Mouse (Mus musculus) erythroid progenitor cell, adult 5-6 weeks (primary cell): Measurements from ENCODE around the gene Ric8b. TPM values are rescaled to one million over a fixed set of nuclear protein-coding genes. Genes with fewer than 3 reads are reported as not detected.
A peak's percentile ranks its signal among the peaks of the same experiment; 100 is the strongest.

Experiments
- ATAC-seq: replicated peaks from 2 replicates; pipeline ENCODE4 v1.8.0; 2016; ENCODE audit warnings: moderate number of reproducible peaks, mild to moderate bottlenecking, moderate TSS enrichment, inconsistent platforms; ENCODE audit not compliant: poor library complexity, low FRiP score, severe bottlenecking
- total RNA-seq, 2 experiments: library from RNA; stranded (forward) in 1 of 2; stranded (reverse) in 1 of 2; fragments of 150-400 nt in 1 of 2; fragments of 186-747, 209-891 nt in 1 of 2; gene quantifications; 2 replicates each; pipeline versions ENCODE4 v1.2.3 to v1.2.4; 2015 to 2017; ENCODE audit warnings: low replicate concordance in 2 of 2

Ric8b gene
- total RNA-seq, 2 experiments from 2014 or later = 6.8 to 8.4 TPM

DNA sequence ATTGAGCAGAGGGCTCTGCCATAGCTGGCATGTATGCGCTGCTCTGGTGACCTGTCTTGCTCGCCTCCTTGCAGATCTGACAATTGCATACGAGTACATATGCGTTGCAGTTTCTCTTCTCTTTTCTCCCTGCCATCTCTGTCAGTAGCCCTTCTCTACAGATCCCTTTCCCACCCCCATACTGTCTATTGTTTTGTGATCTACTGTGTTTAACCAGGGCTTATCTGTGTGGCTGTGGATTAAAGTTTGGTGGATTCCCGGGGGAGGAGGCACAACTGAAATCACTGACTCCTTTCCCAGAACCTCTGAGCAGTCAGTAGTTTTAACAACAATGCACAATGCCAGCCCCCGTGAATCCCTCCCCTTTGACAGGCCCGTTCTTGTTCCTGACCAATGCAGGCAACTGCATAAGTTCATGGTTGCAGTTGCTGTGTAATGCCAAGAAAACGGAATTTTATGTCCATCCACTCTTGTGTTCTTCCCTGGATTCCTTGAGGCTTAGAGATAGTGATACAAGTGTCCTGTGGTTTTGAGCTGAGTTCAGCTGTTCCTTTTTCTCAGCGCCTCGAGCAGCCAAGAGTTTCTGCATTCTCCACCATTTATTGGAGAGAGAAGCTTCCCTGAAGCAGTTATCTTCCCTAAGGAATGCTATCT lies 80.3 kb downstream of the Ric8b start:
- ATAC-seq = no peak

DNA sequence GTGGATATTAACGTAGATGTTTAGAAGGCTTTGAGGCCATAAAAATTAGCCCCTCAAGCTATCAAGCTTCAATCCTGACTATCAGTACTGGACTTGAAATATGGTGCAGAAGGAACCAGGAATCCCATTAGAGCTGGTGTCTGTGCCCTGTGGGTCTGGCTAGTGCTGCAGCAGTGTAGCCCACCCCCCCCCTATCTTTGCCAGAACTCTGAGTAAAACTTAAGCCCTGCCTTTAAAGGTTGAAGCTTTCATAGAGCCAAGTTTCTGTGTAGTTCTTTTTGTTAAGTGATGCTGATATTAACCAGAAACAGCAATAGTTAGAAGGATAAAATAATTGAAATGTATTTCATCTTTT lies 80.8 kb downstream of the Ric8b start:
- ATAC-seq = no peak

DNA sequence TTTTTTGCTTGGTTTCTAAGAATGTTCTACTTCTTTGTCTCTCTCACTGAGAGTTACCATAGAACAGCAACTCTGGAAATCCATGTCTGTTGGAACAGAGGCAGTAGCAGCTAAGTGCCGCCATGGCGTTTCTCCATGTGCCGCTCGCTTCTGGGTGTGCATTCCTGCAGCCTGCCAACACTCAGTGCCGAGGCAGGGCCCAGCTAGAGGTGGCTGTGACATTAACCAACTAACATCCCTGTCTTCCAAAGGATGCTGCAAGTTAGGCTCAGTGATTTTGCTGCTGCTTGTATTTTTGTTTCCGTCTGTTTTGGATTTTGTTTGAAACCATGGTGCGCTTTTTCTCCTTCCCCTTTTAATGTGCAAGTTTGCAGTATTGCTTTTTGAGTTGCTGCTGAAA lies 84.5 kb downstream of the Ric8b start:
- no peak for ATAC-seq

DNA sequence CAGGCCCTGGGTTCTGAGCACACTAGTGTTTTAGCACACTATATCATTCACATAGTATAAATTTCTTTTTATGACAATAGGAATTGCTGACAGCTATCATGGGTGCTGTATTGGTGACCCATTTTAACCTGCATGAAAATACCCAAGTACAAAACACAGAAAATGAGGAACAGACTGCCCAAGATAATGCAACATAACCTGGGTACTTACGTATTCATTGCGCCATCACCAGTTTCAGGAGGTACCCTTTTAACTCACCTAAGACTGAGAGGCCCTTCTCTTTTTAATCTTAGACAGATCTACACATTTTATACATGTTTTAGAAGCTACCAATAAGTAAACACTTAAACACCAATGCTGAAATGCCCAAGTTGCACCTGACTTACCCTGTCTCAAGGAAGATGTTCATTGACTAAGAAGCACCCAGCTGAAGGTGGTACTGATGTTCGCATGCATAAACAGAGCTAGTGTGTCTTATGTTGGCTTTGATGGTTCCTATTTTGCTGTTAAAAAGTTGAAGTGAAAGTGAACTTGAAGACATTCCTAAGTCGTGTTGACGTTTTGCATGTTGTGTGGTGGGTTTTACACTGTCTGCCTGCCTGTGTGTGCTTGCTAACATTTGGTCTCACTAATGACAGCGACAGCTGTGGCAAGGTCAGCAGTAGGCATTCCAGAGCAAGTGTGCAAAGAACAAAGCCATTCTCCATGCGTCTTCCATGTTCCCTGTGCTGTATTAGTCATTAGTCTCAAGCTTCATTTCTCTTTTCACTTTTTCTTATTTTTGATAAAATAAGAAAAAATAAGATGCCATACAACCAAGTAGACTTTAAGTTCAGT lies 86.0 kb downstream of the Ric8b start:
- ATAC-seq = no peak

DNA sequence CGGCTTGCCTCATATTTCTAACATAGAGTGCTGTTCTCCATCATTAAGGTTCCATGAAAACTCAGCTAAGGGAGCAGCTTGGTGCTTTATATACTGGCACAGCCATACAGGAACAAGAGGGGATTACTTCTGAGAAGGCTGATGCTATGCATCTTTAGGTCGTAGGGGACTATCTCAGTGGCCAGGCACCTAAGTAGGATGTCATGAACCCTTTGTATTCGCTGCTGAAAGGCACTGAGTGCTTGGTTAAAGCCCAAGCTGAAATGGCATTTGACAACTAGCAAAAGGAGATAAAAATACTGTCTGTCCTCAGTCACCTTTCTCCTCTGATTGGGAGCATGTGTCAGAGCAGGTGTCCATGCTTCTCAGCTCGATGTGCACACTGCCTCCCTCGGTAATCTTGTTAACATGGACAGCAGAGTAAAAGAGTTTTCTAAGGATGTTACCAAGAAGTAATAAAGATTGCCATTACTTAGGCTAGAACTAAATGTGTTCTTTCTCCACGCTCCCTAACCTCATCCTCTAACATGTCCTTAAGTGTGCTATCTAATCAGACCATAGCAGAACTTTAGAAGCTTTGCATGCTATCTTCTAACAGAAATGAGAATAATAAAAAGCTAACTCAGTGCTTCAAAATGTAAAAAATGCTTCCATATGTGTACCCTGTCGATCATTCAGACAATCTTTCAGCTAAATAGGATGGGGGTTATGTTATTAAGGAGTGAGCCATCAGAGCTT lies 89.3 kb downstream of the Ric8b start:
- ATAC-seq = no peak

DNA sequence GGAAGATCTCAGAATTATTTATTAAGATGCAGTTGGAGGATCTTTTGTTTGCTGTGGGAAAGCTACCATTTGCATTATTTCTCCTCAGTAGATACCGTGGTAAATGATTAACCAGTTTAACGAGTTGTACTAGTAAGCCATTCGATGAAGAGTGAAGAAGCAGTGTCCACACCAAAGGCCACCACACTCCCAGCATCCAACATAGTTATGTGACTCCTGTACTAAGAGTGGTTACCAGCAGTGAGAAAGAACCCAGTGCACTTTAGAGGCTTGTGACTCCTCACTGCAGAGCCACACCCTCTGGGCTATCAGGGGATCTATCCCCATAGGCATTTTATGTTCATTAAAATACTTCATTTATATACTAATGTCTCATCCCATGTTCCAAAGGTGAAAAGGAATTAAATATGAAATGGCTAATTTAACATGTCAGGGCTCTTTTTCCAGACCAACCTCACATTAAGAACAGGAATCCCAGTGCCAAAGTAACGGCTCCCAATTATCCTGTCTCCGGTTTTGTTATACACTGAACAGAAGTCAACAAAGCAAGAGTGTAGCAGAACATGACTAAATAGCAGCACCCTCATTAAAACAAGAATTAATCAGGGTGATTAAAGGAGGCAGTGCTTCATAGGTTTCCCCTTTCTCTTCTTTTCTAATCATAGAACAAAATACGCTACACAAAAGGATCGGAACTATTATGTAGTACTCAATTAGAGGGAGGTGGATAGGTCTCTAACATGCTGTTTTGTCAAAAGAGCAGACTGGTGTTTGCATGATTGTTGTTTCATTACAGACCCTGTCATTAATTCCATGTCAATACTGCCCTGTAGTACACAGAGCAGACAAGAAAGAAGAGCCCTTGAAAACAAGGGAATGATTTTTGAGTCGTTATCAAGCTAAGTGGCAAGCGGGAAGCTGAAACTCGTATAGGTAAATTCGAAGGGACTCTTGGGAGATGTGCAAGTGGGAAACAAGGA lies 90.7 kb downstream of the Ric8b start:
- peak; percentile 54; the same call in 1 of the 2 replicates for ATAC-seq

DNA sequence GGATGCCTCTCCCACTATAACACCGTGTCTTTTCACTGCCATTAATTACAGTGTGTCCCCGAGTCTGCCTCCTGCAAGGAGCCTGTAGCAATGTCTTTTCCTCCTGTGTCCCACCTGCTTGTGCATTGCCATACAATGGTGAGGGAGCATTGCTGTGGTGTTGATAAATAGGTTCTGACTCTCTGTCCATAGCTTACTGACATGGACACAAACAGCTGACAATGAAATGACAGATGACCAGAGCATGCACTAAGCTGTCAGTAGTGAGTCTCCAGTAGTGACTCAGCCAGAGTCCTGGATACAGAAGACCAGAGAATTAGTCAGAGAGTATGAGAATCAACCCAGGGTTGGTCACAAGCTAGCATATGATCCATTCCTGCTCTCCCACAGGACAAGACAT lies 93.7 kb downstream of the Ric8b start:
- ATAC-seq = no peak

DNA sequence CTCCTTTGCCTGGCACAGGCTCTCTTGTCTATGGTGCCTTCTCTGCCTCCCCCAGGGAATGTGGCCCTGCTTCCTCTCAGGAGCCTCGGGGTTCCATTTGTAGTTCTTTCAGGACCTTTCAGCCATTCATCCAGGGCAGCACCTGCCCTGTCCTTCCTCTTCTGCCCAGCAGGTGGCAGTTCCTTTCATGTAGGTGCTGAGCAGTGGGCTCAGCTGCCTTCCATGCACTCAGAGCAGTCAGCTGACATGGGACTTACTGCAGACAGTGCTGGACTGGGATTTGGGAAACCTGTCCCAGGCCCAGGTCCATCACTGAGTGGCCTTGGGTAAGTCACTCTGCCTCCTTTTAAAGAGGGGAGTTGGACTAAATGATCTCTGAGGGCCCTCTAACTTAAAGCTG lies 96.0 kb downstream of the Ric8b start:
- ATAC-seq = peak; percentile 64

DNA sequence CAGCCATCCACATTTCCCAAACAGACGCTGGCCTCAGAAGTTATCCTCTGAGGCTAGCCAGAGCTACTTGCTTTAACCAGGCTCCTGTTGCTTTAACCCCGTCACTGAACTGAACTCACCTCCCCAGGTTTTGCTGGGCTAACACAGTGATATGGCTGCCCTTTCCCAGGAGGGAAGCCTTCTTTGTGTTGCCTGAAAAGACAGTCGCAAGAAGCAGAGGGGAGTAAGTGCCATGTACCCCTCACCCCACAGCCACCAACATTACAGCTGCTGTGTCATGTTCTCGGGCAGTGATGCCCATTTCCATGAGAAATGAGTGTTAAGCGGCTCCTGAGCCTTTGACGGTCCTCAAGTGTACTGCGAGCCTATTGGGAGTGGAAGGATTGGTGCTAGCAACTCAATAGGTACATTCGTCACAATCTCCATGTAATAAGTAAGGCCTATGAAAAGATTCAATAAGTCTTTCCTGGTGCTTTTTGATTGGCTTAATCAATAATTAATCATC lies 96.6 kb downstream of the Ric8b start:
- ATAC-seq = no peak

DNA sequence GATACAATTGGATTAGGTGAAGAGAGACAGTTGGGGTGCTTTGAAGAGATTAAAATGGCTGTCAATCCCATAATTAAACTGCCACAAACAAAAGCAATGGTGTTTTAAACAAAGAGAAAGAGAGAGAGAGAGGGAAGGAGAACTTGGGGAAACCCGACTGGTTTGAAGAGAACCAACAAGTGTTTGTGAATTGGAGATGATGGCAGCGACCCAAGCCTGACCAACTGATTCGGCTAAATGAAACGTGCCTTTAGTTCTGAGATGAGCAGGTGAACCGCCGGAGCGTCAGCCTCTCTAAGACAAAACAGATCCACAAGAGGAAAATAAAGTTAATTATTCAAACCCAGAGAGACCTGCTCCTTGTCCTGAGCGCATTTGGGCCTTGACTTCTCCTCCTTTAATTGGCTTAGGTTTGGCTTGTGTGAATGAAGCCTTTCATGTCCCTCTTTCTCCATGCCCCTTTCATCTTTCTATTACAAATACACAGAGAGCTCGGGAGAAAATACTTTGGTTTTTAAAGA lies 97.1 kb downstream of the Ric8b start:
- ATAC-seq = no peak

DNA sequence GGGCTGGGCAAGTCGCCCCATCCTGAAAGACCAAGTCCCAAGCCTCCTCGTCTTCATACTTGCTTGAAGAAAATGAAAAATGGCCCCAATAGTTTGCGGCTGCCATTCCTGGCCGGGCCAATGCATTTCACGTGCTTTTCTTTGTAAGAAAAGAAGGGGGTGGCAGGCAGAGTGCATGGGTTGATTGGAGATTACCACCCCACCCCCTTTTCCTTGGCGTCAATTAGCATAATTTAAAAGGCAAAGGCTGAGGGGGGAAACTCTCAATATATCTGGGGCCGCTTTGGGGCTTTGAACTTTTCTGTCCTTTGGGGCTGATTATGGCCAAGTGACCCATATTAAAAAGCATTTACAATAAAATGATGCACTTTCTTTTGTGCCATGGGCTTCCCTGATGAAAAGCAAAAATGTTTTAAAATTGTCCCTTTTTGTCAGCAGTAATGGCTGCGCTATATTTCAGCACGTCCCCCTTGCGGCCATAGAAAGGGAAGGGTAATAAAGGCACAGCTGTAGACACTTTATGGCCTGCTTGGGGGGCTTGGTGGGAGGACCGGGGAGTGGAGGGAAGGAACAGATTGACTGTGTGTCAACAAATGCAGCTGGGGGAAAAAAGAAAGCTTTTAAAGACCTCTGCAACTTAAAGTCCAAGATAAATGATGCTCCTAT lies 105.4 kb downstream of the Ric8b start:
- ATAC-seq = no peak

DNA sequence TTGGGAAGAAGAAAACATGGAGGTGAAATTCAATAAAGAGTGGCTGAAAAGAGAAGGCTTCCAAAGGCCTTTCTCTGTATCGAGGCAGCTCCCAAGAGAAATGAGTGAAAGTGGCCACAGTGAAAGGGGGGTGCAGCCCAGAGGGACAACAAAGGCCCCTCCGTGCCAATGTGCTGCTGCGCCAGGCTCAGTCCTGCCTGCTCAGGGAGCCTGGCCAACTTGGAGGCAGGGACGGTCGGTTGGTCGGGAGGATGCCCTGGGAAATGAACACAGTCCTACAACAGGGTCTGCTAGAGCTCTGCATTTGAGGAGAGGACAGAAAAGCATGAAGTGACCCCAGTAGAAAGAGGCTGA lies 105.9 kb downstream of the Ric8b start:
- ATAC-seq = no peak

DNA sequence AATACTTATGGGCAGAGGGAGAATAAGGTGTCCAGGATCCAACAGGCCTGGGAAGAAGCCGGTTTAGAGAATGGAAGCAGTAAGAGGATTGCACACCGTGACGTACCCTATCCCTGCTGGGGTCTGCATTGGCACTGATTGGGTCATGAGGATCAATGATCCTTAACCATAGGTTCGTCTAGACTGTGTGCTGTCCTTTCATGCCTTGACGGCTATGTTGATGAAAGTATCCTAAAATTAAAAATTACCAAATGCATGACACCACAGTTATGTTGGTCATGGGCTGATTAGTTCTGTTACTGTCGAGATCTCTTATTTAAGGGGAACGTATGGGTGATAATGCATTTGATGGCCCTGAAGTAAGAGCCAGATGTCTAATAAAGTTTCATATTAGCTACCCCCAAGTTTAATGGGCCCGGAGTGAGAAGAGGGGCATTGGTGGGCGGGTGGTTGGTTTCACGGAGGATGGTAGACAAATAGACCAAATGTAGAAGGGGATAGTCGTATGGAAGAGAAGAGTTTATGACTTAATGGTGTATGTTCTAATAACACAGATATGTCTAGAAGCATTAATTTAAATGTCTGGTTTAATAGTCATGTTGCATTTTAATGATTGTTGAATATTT lies 108.5 kb downstream of the Ric8b start:
- ATAC-seq = peak; percentile 91

DNA sequence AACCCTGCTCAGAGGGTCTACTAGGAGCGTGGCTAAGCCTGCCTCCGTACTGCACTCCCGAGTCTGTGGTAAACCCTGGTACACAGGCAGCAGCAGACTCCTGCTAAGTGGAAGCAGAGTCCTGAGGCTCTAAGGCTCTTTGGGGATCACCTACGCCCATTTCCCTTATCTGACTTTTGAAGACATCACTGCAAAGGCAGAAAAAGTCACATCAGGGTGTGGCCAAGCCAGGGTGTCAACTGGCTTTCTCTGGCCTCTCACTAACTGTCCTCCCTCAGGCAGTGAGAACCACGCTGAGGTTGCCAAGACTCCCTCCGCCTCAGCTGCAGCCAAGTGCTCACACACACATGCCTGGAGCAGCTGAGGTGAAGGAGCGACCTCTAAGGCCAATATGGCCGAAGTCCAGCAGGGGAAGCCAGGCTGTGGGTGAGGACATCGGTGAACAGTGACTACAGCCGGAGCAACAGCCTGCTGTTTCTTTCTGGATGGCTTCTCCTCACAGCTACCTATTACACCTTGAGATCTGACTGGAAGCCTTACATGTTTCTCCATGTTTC lies 110.3 kb downstream of the Ric8b start:
- peak; percentile 75 for ATAC-seq

DNA sequence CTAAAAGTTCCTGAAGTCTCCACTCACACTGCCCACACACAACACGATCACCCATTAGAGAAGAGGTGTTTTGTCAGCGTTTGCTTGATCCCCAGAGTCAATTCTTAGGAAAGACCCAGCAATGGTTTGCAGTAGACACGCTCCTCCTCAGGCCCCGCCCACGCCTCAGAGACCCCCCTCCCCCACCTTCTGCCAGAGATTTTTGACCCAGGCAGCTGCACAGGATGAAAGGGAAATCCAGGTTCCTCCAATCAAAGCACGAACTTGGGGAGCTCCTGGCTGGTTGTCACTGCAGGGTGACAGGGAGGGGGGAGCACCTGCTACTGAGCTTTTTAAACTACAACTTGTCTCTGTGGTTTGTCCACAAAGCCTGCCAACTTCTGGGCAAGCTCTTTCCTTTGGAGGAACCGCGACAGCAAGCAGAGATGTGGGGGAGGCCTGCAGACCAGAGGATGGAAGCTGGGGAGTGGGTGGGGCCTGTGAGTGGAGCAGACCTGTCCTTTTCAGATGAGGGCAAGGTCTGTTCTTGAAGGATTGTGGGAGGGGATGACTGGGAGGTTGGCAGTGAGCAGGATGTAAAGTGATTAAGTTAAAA lies 117.8 kb downstream of the Ric8b start:
- ATAC-seq = no peak

DNA sequence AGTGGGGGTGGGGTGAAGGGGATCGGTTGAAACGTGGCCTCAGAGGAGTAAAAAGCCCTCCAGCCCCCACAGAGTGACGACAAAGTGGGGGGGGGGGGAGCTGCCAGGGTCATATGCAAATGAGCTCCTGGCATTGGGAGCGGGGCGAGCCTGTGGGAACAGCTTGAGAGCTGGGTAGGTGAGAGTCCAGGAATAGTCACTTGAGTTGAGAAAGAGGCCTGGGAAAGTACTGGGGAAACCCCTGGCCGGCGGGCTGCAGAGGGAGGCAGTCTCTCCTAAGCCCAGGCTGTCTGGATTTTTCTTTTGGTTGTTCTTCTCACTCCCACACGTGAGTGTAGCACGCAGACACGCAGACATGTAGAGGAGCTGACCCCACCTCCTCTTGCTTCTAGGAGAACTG lies 120.7 kb downstream of the Ric8b start:
- ATAC-seq = no peak

DNA sequence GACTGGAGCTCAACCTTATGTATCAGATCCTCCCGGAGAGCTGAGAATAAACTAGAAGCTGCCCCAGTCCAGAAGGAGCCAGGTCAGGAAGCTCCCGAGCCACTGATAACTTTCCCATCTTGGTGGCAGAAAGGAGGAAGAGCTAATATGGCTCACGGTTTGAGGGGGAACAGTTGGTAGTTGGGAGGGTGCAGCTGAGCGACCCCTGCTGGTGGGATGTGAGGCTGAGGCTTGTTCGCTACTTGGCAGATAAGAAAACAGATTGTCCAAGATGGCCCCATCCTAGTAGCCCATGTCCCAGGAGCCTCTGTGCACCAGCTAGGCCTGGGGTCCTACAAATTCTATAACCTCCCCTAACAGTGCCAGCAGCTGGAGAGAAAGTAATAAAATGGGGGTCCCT lies 121.4 kb downstream of the Ric8b start:
- ATAC-seq = no peak

DNA sequence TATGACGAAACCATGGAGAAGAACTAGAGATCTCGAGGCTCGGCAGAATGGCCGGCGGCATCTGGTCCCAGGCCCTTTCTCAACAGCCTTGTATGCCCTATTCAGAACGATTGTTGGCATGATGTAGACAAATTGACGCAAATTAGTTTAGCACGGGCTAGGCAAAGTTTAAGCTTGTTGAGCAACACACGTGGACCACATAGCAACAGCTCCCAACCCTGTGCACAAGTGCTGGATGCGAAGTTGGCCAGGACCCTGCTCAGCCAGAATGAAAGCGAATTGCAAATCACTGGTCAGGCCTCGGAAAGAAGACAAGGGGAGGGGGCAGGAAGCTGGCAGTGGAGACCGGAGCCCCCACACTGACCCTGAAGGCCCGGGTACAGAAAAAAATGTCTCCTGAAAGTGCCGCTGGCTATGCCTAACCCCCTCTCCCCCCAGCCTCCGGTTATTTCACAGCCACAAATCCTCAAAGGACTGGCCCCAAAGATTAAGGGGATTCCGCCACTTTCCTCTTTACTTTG lies 126.8 kb downstream of the Ric8b start:
- ATAC-seq = no peak
